Mouse (Mus musculus) lung, postnatal 0 days (tissue): ENCODE measurements at regions not wholly inside any gene's neighbourhood (a gene's known extent, or its start where the extent isn't known, plus 50 kb on each side); places are given as distances from the start of the nearest gene placed in this dataset.

ENCODE experiments used
- CTCF ChIP-seq: IDR thresholded peaks from 2 replicates; pipeline ENCODE4 v1.5.1; 2016; ENCODE audit warnings: antibody characterized with exemption, mild to moderate bottlenecking
- EP300 ChIP-seq: IDR thresholded peaks from 2 replicates; pipeline ENCODE4 v1.6.1; 2016; ENCODE audit warnings: antibody characterized with exemption, mild to moderate bottlenecking, control low read depth

- no peak for TF ChIP-seq CTCF
- no peak for TF ChIP-seq EP300
Observed at GRCm38 (mm10) chr2:148517906-148518305, 74.5 kb upstream of the Cd93 start.
